Mouse (Mus musculus) lung, postnatal 0 days (tissue): ENCODE data around the gene Tmem108. TPM values are rescaled to one million over a fixed set of nuclear protein-coding genes. Genes with fewer than 3 reads are reported as not detected.

Experiments
- ATAC-seq: fragments of 200-750 bp; cut with Nextera tagmentation; 2 replicates; pipeline ENCODE4 v1.8.0; 2017; ENCODE audit warnings: moderate library complexity
- DNase-seq: peaks from one replicate; pipeline ENCODE4 v3.0.0-alpha.2; 2016; ENCODE audit warnings: low spot score
- H3K27ac ChIP-seq: fragments of 300-500 bp; sonication (generic); 2 replicates; pipeline ENCODE4 v1.5.1; 2014; ENCODE audit warnings: antibody characterized with exemption, mild to moderate bottlenecking, low read length, mixed read lengths
- H3K27me3 ChIP-seq: fragments of 300-500 bp; sonication (generic); replicated peaks from 2 replicates; pipeline ENCODE4 v1.6.1; 2014; ENCODE audit warnings: low read length, mixed read lengths; ENCODE audit not compliant: insufficient read depth
- H3K36me3 ChIP-seq: fragments of 300-500 bp; sonication (generic); 2 replicates; pipeline ENCODE4 v1.6.1; 2014; ENCODE audit warnings: low read length, mixed read lengths; ENCODE audit not compliant: insufficient read depth
- H3K4me1 ChIP-seq: fragments of 300-500 bp; sonication (generic); 2 replicates; pipeline ENCODE4 v1.6.1; 2014; ENCODE audit warnings: antibody characterized with exemption, low read depth, low read length, mixed read lengths; ENCODE audit not compliant: insufficient read depth
- H3K4me2 ChIP-seq: fragments of 300-500 bp; sonication (generic); replicated peaks from 2 replicates; pipeline ENCODE4 v1.6.1; 2014; ENCODE audit warnings: low read depth, mild to moderate bottlenecking, low read length, moderate library complexity, mixed read lengths
- H3K4me3 ChIP-seq: fragments of 300-500 bp; sonication (generic); 2 replicates; pipeline ENCODE4 v1.5.1; 2014; ENCODE audit warnings: low read depth, low read length
- H3K9ac ChIP-seq: fragments of 300-500 bp; sonication (generic); replicated peaks from 2 replicates; pipeline ENCODE4 v1.6.1; 2014; ENCODE audit warnings: low read depth, mild to moderate bottlenecking
- H3K9me3 ChIP-seq: fragments of 300-500 bp; sonication (generic); 2 replicates; pipeline ENCODE4 v1.6.1; 2016; ENCODE audit warnings: low read length, mixed read lengths
- CTCF ChIP-seq: IDR thresholded peaks from 2 replicates; pipeline ENCODE4 v1.5.1; 2016; ENCODE audit warnings: antibody characterized with exemption, mild to moderate bottlenecking
- EP300 ChIP-seq: IDR thresholded peaks from 2 replicates; pipeline ENCODE4 v1.6.1; 2016; ENCODE audit warnings: antibody characterized with exemption, mild to moderate bottlenecking, control low read depth
- WGBS: fragments of 180-500 bp; shearing (Covaris S2); extraction: QIAGEN DNeasy Blood & Tissue Kit; methylation state at CpG from one replicate; pipeline ENCODE4 v1.1.7; 2014; 5-methylcytosine and 5-hydroxymethylcytosine counted together
- polyA plus RNA-seq: library from polyadenylated mRNA; unstranded; fragments of >200 nt; fragmentation: Nextera tagmentation; extraction: Ambion mirVana; gene quantifications from 2 replicates; pipeline ENCODE4 v1.2.1, GENCODE M21; 2015

The Tmem108 gene
- polyA plus RNA-seq, 1 experiment from 2014 or later: 7.3 TPM

- Histone ChIP-seq H3K4me3 (no peak overlapping the region), H3K9ac (no peak overlapping the region), H3K27me3 (no peaks in the 10 kb centered on the region), H3K36me3 (no peaks in the 10 kb centered on the region), H3K4me2 (no peak overlapping the region), H3K4me1 (no peaks in the 10 kb centered on the region), H3K27ac (no peak overlapping the region), H3K9me3 (no peaks in the 10 kb centered on the region)
- ATAC-seq (no peak), DNase-seq (no peak)
- WGBS: 26% methylated on average over 10 of the region's 10 CpGs
- TF ChIP-seq CTCF (no peak), EP300 (no peak)
Observed at GRCm38 (mm10) chr9:103653995-103654587, 107.5 kb downstream of the Tmem108 start.

- no peak overlapping the region for H3K4me3 ChIP-seq
- no peaks in the 10 kb centered on the region for H3K27me3 ChIP-seq
- DNase-seq (no peak), ATAC-seq (no peak)
- H3K36me3 ChIP-seq: no peaks in the 10 kb centered on the region
- 52% methylated on average over 8 of the region's 8 CpGs for WGBS
- H3K4me2 ChIP-seq: no peak overlapping the region
- TF ChIP-seq EP300 (no peak), CTCF (no peak)
- H3K27ac ChIP-seq: no peak overlapping the region
- H3K9ac ChIP-seq: no peak overlapping the region
- no peaks in the 10 kb centered on the region for H3K4me1 ChIP-seq
- no peaks in the 10 kb centered on the region for H3K9me3 ChIP-seq
Observed at GRCm38 (mm10) chr9:103652127-103652882, 109.3 kb downstream of the Tmem108 start.

DNA sequence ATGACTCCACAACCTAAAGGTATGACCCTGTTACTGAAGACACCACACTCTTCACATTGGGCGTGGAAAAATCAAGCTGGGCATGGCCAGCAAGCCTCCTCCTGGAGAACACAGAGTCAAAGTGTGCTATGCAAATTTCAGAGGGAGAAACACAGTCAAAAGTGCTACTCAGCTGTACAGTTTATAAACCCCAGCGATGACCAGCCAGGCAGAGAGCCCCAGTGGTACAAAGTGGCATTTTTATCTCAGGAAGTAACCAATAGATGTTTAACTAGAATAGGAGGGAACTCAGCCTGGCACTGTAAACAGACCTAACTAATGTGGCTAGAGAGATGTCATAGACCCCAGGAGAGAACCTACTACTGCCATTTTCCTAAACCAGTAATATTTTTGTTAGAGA, 115.0 kb downstream of the Tmem108 start:
- no peaks in the 10 kb centered on the region for H3K9me3 ChIP-seq
- no peak for TF ChIP-seq EP300
- no peak for TF ChIP-seq CTCF
- WGBS: 57% methylated on average over 2 of the region's 2 CpGs
- H3K27me3 ChIP-seq: no peaks in the 10 kb centered on the region
- H3K4me2 ChIP-seq: no peak overlapping the region
- DNase-seq (no peak), ATAC-seq (no peak)
- no peaks in the 10 kb centered on the region for H3K4me1 ChIP-seq
- H3K27ac ChIP-seq: no peak overlapping the region
- H3K36me3 ChIP-seq: no peaks in the 10 kb centered on the region
- H3K9ac ChIP-seq: no peak overlapping the region
- H3K4me3 ChIP-seq: no peak overlapping the region

GRCm38 (mm10) chr9:103645724-103646123, 115.9 kb downstream of the Tmem108 start:
- no peak for DNase-seq
- no peak overlapping the region for H3K4me3 ChIP-seq
- no peak overlapping the region for H3K27ac ChIP-seq
- ATAC-seq: no peak
- TF ChIP-seq EP300: no peak
- TF ChIP-seq CTCF: no peak
- H3K4me2 ChIP-seq: no peak overlapping the region
- H3K4me1 ChIP-seq: no peaks in the 10 kb centered on the region
- 63% methylated on average over 7 of the region's 7 CpGs for WGBS
- no peak overlapping the region for H3K9ac ChIP-seq
- no peaks in the 10 kb centered on the region for H3K36me3 ChIP-seq
- no peaks in the 10 kb centered on the region for H3K27me3 ChIP-seq
- no peaks in the 10 kb centered on the region for H3K9me3 ChIP-seq

GRCm38 (mm10) chr9:103642300-103642699, 119.3 kb downstream of the Tmem108 start:
- no peak overlapping the region for H3K27ac ChIP-seq
- TF ChIP-seq CTCF: no peak
- TF ChIP-seq EP300: no peak
- WGBS: 77% methylated on average over 10 of the region's 10 CpGs
- H3K36me3 ChIP-seq: no peaks in the 10 kb centered on the region
- H3K9ac ChIP-seq: no peak overlapping the region
- no peaks in the 10 kb centered on the region for H3K9me3 ChIP-seq
- H3K4me2 ChIP-seq: no peak overlapping the region
- ATAC-seq (no peak), DNase-seq (no peak)
- no peaks in the 10 kb centered on the region for H3K27me3 ChIP-seq
- no peak overlapping the region for H3K4me3 ChIP-seq
- H3K4me1 ChIP-seq: no peaks in the 10 kb centered on the region

DNA sequence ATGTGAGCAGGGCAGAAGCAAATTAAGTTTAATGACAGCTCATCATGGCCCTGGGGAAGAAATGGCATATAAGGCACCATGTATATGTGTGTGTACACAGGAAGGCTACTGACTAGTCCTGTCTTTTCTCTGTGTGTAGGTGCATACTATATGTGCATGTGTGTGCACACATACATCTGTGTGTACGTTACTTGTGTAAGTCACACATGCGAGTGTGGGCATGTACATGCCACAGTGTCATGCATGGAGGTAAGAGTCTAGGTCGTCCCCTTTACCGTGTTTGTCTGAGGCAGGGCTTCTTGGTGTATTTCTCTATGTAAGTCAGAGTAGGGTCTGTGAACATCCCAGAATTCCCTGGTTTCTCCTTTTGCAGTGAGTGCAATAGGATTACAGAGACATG, 120.3 kb downstream of the Tmem108 start:
- Histone ChIP-seq H3K4me3 (no peak overlapping the region), H3K9me3 (no peaks in the 10 kb centered on the region), H3K9ac (no peak overlapping the region), H3K27ac (no peak overlapping the region), H3K36me3 (no peaks in the 10 kb centered on the region), H3K27me3 (no peaks in the 10 kb centered on the region), H3K4me1 (no peaks in the 10 kb centered on the region), H3K4me2 (no peak overlapping the region)
- no peak for ATAC-seq
- no peak for DNase-seq
- TF ChIP-seq CTCF: no peak
- no peak for TF ChIP-seq EP300
- 81% methylated on average over 4 of the region's 4 CpGs for WGBS
